Mouse (Mus musculus) heart, embryonic 15.5 days (tissue): ENCODE results near the gene Wbp4. TPM values are rescaled to one million over a fixed set of nuclear protein-coding genes. Genes with fewer than 3 reads are reported as not detected.

ENCODE experiments used
- ATAC-seq: fragments of 200-750 bp; cut with Nextera tagmentation; replicated peaks from 2 replicates; pipeline ENCODE4 v1.8.0; 2017; ENCODE audit warnings: low read depth, moderate TSS enrichment; ENCODE audit not compliant: insufficient number of reproducible peaks, insufficient read depth, low FRiP score
- H3K27ac ChIP-seq: fragments of 300-500 bp; sonication (generic); 2 replicates; pipeline ENCODE4 v1.5.1; 2015; ENCODE audit warnings: mild to moderate bottlenecking, inconsistent platforms
- H3K27me3 ChIP-seq: fragments of 300-500 bp; sonication (generic); 2 replicates; pipeline ENCODE4 v1.6.1; 2015; ENCODE audit warnings: inconsistent platforms
- H3K36me3 ChIP-seq: fragments of 300-500 bp; sonication (generic); 2 replicates; pipeline ENCODE4 v1.6.1; 2015; ENCODE audit warnings: mild to moderate bottlenecking, inconsistent platforms
- H3K4me1 ChIP-seq: fragments of 300-500 bp; sonication (generic); replicated peaks from 2 replicates; pipeline ENCODE4 v1.6.1; 2015; ENCODE audit warnings: inconsistent platforms
- H3K4me2 ChIP-seq: fragments of 300-500 bp; sonication (generic); 2 replicates; pipeline ENCODE4 v1.6.1; 2015; ENCODE audit warnings: inconsistent platforms, mild to moderate bottlenecking, moderate library complexity
- H3K4me3 ChIP-seq: fragments of 300-500 bp; sonication (generic); 2 replicates; pipeline ENCODE4 v1.5.1; 2015; ENCODE audit warnings: mild to moderate bottlenecking, inconsistent platforms
- H3K9ac ChIP-seq: fragments of 300-500 bp; sonication (generic); 2 replicates; pipeline ENCODE4 v1.6.1; 2015; ENCODE audit warnings: mild to moderate bottlenecking, inconsistent platforms
- H3K9me3 ChIP-seq: fragments of 300-500 bp; sonication (generic); replicated peaks from 2 replicates; pipeline ENCODE4 v1.6.1; 2016; ENCODE audit warnings: inconsistent platforms
- WGBS: fragments of 180-500 bp; shearing (Covaris S2); methylation state at CpG from one replicate; pipeline ENCODE4 v1.1.7; 2015; ENCODE audit warnings: mixed read lengths; 5-methylcytosine and 5-hydroxymethylcytosine counted together
- polyA plus RNA-seq: library from polyadenylated mRNA; unstranded; fragments of >200 nt; fragmentation: Nextera tagmentation; extraction: Ambion mirVana; gene quantifications from 2 replicates; pipeline ENCODE4 v1.2.1, GENCODE M21; 2015

Wbp4 gene
- polyA plus RNA-seq, 1 experiment from 2014 or later, result 25.7 TPM

- H3K27ac ChIP-seq, result no peak overlapping the region
- ATAC-seq, result no peak
- H3K4me1 ChIP-seq, result peaks cover 19% of the 10 kb centered on the region
- H3K9me3 ChIP-seq, result no peaks in the 10 kb centered on the region
- H3K36me3 ChIP-seq, result 0 out of 2 replicates have a peak, but pooled peaks cover 2% of the 10 kb centered on the region
- H3K9ac ChIP-seq, result no peak overlapping the region
- no peak overlapping the region for H3K4me3 ChIP-seq
- 63% methylated on average over 9 of the region's 9 CpGs for WGBS
- no peaks in the 10 kb centered on the region for H3K27me3 ChIP-seq
- no peak overlapping the region for H3K4me2 ChIP-seq
Observed at GRCm38 (mm10) chr14:79506207-79506606, 24.9 kb upstream of the Wbp4 start.

GRCm38 (mm10) chr14:79504246-79505006, 23.1 kb upstream of the Wbp4 start:
- Histone ChIP-seq H3K36me3 (0 out of 2 replicates have a peak, but pooled peaks cover 3% of the 10 kb centered on the region), H3K4me3 (no peak overlapping the region), H3K4me2 (no peak overlapping the region), H3K4me1 (peaks cover 16% of the 10 kb centered on the region), H3K9ac (no peak overlapping the region; the same call in 1 of the 2 replicates), H3K27me3 (no peaks in the 10 kb centered on the region), H3K27ac (peak overlapping the region; percentile 72), H3K9me3 (no peaks in the 10 kb centered on the region)
- 90% methylated on average over 7 of the region's 7 CpGs for WGBS
- ATAC-seq, result no peak

- 31% methylated on average over 5 of the region's 5 CpGs for WGBS
- H3K4me3 ChIP-seq, result no peak overlapping the region
Observed at GRCm38 (mm10) chr14:79503371-79504075, 22.2 kb upstream of the Wbp4 start.

GRCm38 (mm10) chr14:79500756-79501155, 19.4 kb upstream of the Wbp4 start:
- H3K4me1 ChIP-seq, result peaks cover 18% of the 10 kb centered on the region
- 0 out of 2 replicates have a peak, but pooled peaks cover 3% of the 10 kb centered on the region for H3K36me3 ChIP-seq
- WGBS, result 62% methylated on average over 4 of the region's 4 CpGs
- H3K4me3 ChIP-seq, result no peak overlapping the region
- no peak overlapping the region for H3K4me2 ChIP-seq
- H3K9ac ChIP-seq, result no peak overlapping the region
- H3K9me3 ChIP-seq, result no peaks in the 10 kb centered on the region
- no peak overlapping the region for H3K27ac ChIP-seq
- no peaks in the 10 kb centered on the region for H3K27me3 ChIP-seq
- no peak for ATAC-seq

More at GRCm38 (mm10) chr14:79503371-79504075, 22.2 kb upstream of the Wbp4 start:
- Histone ChIP-seq H3K4me1 (peaks cover 18% of the 10 kb centered on the region), H3K36me3 (0 out of 2 replicates have a peak, but pooled peaks cover 3% of the 10 kb centered on the region), H3K27me3 (no peaks in the 10 kb centered on the region), H3K4me2 (peak overlapping the region; percentile 19; the same call in 1 of the 2 replicates), H3K9me3 (no peaks in the 10 kb centered on the region), H3K27ac (peak overlapping the region; percentile 72), H3K9ac (peak overlapping the region; percentile 26; the same call in 1 of the 2 replicates)
- ATAC-seq, result peak; percentile 73; the same call in 1 of the 2 replicates

- no peak overlapping the region for H3K4me2 ChIP-seq
- H3K4me3 ChIP-seq, result no peak overlapping the region
- 57% methylated on average over 9 of the region's 9 CpGs for WGBS
- H3K27ac ChIP-seq, result no peak overlapping the region
- no peaks in the 10 kb centered on the region for H3K9me3 ChIP-seq
- H3K4me1 ChIP-seq, result peaks cover 15% of the 10 kb centered on the region
- H3K9ac ChIP-seq, result no peak overlapping the region
- H3K27me3 ChIP-seq, result no peaks in the 10 kb centered on the region
- ATAC-seq, result peak; percentile 12; the same call in 1 of the 2 replicates
- 0 out of 2 replicates have a peak, but pooled peaks cover 3% of the 10 kb centered on the region for H3K36me3 ChIP-seq
Observed at GRCm38 (mm10) chr14:79499326-79499725, 18.0 kb upstream of the Wbp4 start.

GRCm38 (mm10) chr14:79494349-79494748, 13.0 kb upstream of the Wbp4 start:
- Histone ChIP-seq H3K27ac (no peak overlapping the region), H3K4me2 (no peak overlapping the region), H3K36me3 (peaks cover 4% of the 10 kb centered on the region; the same call in 1 of the 2 replicates), H3K9me3 (no peaks in the 10 kb centered on the region), H3K4me1 (peaks cover 4% of the 10 kb centered on the region), H3K4me3 (no peak overlapping the region), H3K27me3 (no peaks in the 10 kb centered on the region), H3K9ac (no peak overlapping the region)
- 83% methylated on average over 6 of the region's 6 CpGs for WGBS
- no peak for ATAC-seq

GRCm38 (mm10) chr14:79490246-79490645, 8.9 kb upstream of the Wbp4 start:
- no peak overlapping the region for H3K4me2 ChIP-seq
- no peaks in the 10 kb centered on the region for H3K27me3 ChIP-seq
- no peaks in the 10 kb centered on the region for H3K9me3 ChIP-seq
- WGBS, result 59% methylated on average over 3 of the region's 3 CpGs
- peaks cover 25% of the 10 kb centered on the region for H3K4me1 ChIP-seq
- H3K9ac ChIP-seq, result no peak overlapping the region
- H3K36me3 ChIP-seq, result peaks cover 4% of the 10 kb centered on the region; the same call in 1 of the 2 replicates
- H3K27ac ChIP-seq, result no peak overlapping the region
- ATAC-seq, result no peak
- H3K4me3 ChIP-seq, result no peak overlapping the region

- Histone ChIP-seq H3K27me3 (no peaks in the 10 kb centered on the region), H3K9ac (no peak overlapping the region), H3K36me3 (peaks cover 4% of the 10 kb centered on the region; the same call in 1 of the 2 replicates), H3K27ac (no peak overlapping the region), H3K9me3 (no peaks in the 10 kb centered on the region), H3K4me1 (peaks cover 25% of the 10 kb centered on the region), H3K4me3 (no peak overlapping the region), H3K4me2 (no peak overlapping the region)
- no peak for ATAC-seq
- WGBS, result 76% methylated on average over 12 of the region's 12 CpGs
Observed at GRCm38 (mm10) chr14:79489150-79489549, 7.8 kb upstream of the Wbp4 start.

GRCm38 (mm10) chr14:79488531-79488930, 7.2 kb upstream of the Wbp4 start:
- H3K9ac ChIP-seq, result no peak overlapping the region
- no peak for ATAC-seq
- no peak overlapping the region for H3K4me2 ChIP-seq
- H3K27ac ChIP-seq, result no peak overlapping the region
- H3K4me3 ChIP-seq, result no peak overlapping the region
- peaks cover 4% of the 10 kb centered on the region; the same call in 1 of the 2 replicates for H3K36me3 ChIP-seq
- peaks cover 28% of the 10 kb centered on the region for H3K4me1 ChIP-seq
- no peaks in the 10 kb centered on the region for H3K27me3 ChIP-seq
- H3K9me3 ChIP-seq, result no peaks in the 10 kb centered on the region
- 82% methylated on average over 9 of the region's 9 CpGs for WGBS

- WGBS, result 3% methylated on average over 19 of the region's 19 CpGs
Observed at GRCm38 (mm10) chr14:79486993-79487731, 5.8 kb upstream of the Wbp4 start.

GRCm38 (mm10) chr14:79486617-79486992, 5.3 kb upstream of the Wbp4 start:
- H3K4me2 ChIP-seq, result peak overlapping the region; percentile 81
- no peaks in the 10 kb centered on the region for H3K27me3 ChIP-seq
- WGBS, result 10% methylated on average over 8 of the region's 8 CpGs
- no peaks in the 10 kb centered on the region for H3K9me3 ChIP-seq
- peak overlapping the region; percentile 49 for H3K4me3 ChIP-seq
- peak overlapping the region; percentile 48 for H3K9ac ChIP-seq
- H3K36me3 ChIP-seq, result no peaks in the 10 kb centered on the region
- ATAC-seq, result no peak
- H3K27ac ChIP-seq, result peak overlapping the region; percentile 61
- peaks cover 38% of the 10 kb centered on the region for H3K4me1 ChIP-seq

More at GRCm38 (mm10) chr14:79486993-79487731, 5.8 kb upstream of the Wbp4 start:
- Histone ChIP-seq H3K9me3 (no peaks in the 10 kb centered on the region), H3K9ac (peak overlapping the region; percentile 48), H3K27me3 (no peaks in the 10 kb centered on the region), H3K4me2 (peak overlapping the region; percentile 81), H3K27ac (peak overlapping the region; percentile 61), H3K4me1 (peaks cover 38% of the 10 kb centered on the region), H3K4me3 (peak overlapping the region; percentile 49), H3K36me3 (peaks cover 4% of the 10 kb centered on the region; the same call in 1 of the 2 replicates)
- ATAC-seq, result no peak
